Mouse (Mus musculus) hindbrain, embryonic 10.5 days (tissue): ENCODE measurements around the gene Dlx3. TPM values are rescaled to one million over a fixed set of nuclear protein-coding genes. Genes with fewer than 3 reads are reported as not detected.

Experiments used
- DNase-seq: peaks from one replicate; pipeline ENCODE4 v3.0.0-alpha.2; 2017; ENCODE audit warnings: low spot score
- H3K27ac ChIP-seq: fragments of 300-500 bp; sonication (generic); 2 replicates; pipeline ENCODE4 v1.5.1; 2016; ENCODE audit warnings: mild to moderate bottlenecking, moderate library complexity
- H3K27me3 ChIP-seq: fragments of 300-500 bp; sonication (generic); 2 replicates; pipeline ENCODE4 v1.6.1; 2016; ENCODE audit warnings: mild to moderate bottlenecking; ENCODE audit not compliant: poor library complexity, insufficient read depth, severe bottlenecking
- H3K36me3 ChIP-seq: fragments of 300-500 bp; sonication (generic); 2 replicates; pipeline ENCODE4 v1.6.1; 2016; ENCODE audit warnings: mild to moderate bottlenecking, moderate library complexity
- H3K4me1 ChIP-seq: fragments of 300-500 bp; sonication (generic); replicated peaks from 2 replicates; pipeline ENCODE4 v1.6.1; 2016; ENCODE audit warnings: mild to moderate bottlenecking
- H3K4me3 ChIP-seq: fragments of 300-500 bp; sonication (generic); 2 replicates; pipeline ENCODE4 v1.5.1; 2016; ENCODE audit warnings: mild to moderate bottlenecking, moderate library complexity
- H3K9me3 ChIP-seq: fragments of 300-500 bp; sonication (generic); 2 replicates; pipeline ENCODE4 v1.6.1; 2016; ENCODE audit warnings: mild to moderate bottlenecking, moderate library complexity
- WGBS: fragments of 180-500 bp; shearing (Covaris S2); methylation state at CpG from one replicate; pipeline ENCODE4 v1.1.7; 2016; 5-methylcytosine and 5-hydroxymethylcytosine counted together
- polyA plus RNA-seq: library from polyadenylated mRNA; unstranded; fragments of >200 nt; fragmentation: Nextera tagmentation; extraction: Ambion mirVana; gene quantifications from 2 replicates; pipeline ENCODE4 v1.2.1, GENCODE M21; 2016

The Dlx3 gene
- polyA plus RNA-seq, 1 experiment from 2014 or later, result 3.2 TPM

DNA sequence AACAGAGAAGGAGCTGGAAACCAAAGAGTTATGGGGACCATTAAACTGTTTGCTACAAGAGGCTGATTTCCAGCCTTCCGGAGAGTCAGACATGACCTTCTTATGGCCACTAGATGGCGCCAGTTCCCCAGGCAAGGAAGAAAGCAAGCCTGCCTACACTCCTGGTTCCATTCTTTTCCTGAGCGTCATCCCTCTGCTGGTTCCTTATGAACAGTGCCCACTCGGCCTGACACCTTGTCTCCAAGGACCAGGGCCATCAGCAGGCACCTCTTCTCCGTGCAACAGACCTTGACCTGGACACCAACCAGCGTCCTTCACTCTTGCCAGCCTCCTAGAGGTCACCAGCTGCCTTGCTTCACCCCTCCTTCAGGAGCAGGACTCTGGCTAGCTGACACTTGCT is 2.9 kb upstream of the Dlx3 start:
- Histone ChIP-seq H3K9me3 (no peaks in the 10 kb centered on the region), H3K4me3 (no peak overlapping the region), H3K27ac (no peak overlapping the region), H3K36me3 (no peaks in the 10 kb centered on the region), H3K27me3 (peaks cover 50% of the 10 kb centered on the region), H3K4me1 (peaks cover 41% of the 10 kb centered on the region)
- DNase-seq, result peak; percentile 76
- WGBS, result 3% methylated on average over 6 of the region's 6 CpGs

DNA sequence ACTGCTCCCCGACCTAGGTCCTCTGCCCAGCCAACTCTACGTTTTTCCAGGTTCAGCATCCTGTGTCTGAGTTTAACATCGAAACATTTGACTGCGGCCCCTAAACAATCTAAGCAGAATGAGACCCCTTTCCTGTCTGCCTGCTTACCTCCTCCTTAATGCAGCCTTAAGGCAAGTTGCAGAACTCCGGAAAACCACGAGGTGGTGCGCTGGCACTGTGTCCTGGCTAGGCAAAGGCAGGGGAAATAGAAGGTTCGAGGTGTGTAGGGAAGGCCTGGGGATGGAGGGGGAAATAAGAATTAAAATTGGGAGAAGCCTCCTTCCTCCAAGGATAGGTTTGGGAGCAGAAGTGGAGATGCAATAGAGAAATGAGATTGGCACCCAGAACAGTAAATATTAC is 1.4 kb upstream of the Dlx3 start:
- H3K27ac ChIP-seq, result no peak overlapping the region
- no peaks in the 10 kb centered on the region for H3K9me3 ChIP-seq
- H3K36me3 ChIP-seq, result no peaks in the 10 kb centered on the region
- H3K27me3 ChIP-seq, result peaks cover 65% of the 10 kb centered on the region
- H3K4me3 ChIP-seq, result no peak overlapping the region
- peaks cover 36% of the 10 kb centered on the region for H3K4me1 ChIP-seq
- 6% methylated on average over 8 of the region's 8 CpGs for WGBS
- DNase-seq, result peak; percentile 80

DNA sequence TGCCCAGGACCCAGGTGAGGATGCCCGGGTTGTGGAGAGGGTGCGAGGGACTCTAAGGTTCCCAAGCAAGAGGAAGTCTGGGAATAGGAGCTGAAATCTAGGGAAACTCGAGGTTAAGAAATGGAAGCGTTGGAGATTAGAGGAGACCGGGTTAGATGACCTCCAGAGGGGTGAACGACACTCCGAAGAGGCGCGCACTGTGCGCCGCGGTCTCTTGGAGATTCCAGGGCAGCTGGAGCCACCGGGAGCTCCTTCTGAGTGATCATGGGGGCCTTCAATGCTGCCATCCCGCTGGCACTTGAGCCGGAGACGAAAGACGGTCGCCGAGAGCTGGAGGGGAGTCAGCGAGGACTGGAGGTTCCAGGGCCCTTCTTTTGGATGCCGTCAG is 708 bp downstream of the Dlx3 start:
- H3K9me3 ChIP-seq, result no peaks in the 10 kb centered on the region
- H3K4me3 ChIP-seq, result peak overlapping the region; percentile 56
- H3K27me3 ChIP-seq, result peaks cover 86% of the 10 kb centered on the region
- peaks cover 49% of the 10 kb centered on the region for H3K4me1 ChIP-seq
- 0 out of 2 replicates have a peak overlapping the region, but pooled peaks have one; percentile 26 for H3K27ac ChIP-seq
- DNase-seq, result no peak
- no peaks in the 10 kb centered on the region for H3K36me3 ChIP-seq
- WGBS, result under 1% methylated on average over 21 of the region's 21 CpGs

DNA sequence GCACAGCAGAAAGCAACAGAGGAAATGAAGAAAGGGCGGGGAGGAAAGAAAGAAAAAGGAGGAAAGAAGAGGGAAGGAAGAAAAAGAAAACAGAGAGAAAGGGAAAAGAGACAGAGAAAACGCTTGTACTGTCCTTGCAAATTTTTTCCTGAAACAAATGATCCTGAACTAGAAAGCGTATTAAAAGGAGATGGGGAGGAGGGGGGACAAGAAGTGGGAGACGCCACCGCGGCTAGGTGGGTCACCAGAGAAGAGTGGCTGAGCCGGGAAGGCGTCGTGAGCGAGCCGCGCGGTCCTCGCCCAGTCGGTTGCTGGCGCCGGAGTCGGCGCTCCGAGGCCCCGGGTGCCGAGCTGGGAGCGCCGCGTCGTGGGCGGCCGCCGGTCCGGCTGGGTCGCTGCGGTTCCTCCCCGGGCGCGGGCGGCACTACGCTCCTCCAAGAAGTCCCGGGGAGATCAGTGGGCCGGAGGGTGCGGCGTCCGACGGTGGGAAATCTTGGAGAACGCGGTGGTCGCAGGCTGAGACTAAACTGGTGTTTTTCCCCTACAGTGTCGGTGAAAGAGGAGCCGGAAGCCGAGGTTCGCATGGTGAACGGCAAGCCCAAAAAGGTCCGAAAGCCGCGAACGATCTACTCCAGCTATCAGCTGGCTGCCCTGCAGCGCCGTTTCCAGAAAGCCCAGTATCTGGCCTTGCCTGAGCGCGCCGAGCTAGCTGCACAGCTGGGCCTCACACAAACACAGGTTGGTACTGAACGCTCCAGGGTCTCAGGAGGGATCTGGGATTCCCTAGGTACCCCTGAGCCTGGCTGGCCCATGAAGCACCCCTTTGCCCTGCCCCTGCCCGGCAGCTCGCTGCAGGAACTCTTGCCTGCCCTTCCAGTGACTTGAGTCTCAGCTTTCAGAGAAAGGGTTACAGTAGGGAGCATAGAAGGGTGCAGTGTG is 1.5 kb downstream of the Dlx3 start:
- H3K36me3 ChIP-seq, result no peaks in the 10 kb centered on the region
- DNase-seq, result peak; percentile 45
- WGBS, result under 1% methylated on average over 63 of the region's 63 CpGs
- 0 out of 2 replicates have a peak overlapping the region, but pooled peaks have one; percentile 14 for H3K27ac ChIP-seq
- peaks cover 56% of the 10 kb centered on the region for H3K4me1 ChIP-seq
- no peaks in the 10 kb centered on the region for H3K9me3 ChIP-seq
- H3K27me3 ChIP-seq, result peaks cover 94% of the 10 kb centered on the region
- peak overlapping the region; percentile 56 for H3K4me3 ChIP-seq

DNA sequence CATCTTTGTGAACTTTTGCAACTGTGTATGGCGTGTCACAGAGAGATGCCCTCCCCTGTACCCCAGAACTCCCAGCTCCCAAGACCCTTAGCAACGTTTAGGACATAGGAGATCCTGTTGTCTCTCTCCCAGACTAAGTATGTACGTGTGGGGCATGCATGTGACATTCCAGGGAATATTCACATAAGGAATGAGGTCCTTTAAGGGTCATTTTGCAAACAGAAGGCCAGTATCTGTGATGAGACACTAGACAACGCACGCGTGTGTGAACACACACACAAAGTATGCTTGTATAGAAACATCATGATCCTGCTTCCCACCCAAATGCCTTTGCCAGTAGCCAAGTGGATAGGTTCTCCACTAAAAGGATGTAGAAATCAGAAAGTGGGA is 2.2 kb downstream of the Dlx3 start:
- no peaks in the 10 kb centered on the region for H3K9me3 ChIP-seq
- DNase-seq, result no peak
- 24% methylated on average over 6 of the region's 6 CpGs for WGBS
- no peaks in the 10 kb centered on the region for H3K36me3 ChIP-seq
- peak overlapping the region; percentile 56 for H3K4me3 ChIP-seq
- H3K4me1 ChIP-seq, result peaks cover 61% of the 10 kb centered on the region
- H3K27me3 ChIP-seq, result peaks cover 100% of the 10 kb centered on the region
- no peak overlapping the region for H3K27ac ChIP-seq

DNA sequence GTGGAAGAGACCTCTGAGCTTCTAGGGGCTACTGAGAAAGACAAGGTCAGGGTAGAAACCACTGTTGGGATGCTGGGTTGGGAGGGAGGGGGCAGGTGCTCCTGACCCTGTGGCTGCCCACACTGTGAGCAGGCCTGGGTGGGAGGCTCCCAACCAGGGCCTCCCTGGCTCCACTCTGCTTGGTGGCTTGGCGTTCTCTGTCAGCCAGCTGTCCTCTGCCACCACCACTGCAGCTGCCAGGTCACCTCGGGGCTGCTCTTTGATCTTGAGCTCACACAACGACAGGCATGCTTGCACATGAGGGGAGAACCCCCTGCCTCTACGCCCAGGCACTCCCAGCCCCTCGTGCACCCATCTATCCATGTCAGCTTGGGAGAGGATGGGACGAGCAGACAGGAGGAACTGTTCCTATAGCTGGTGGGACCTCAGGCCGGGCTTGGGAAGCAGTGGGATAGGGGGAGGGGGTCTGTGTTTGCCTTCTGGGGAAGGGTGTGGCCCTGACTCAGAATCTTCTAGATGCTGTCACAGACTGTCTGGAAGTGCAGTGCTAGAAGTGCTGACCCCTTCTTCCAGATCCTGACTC is 5.5 kb downstream of the Dlx3 start:
- no peak overlapping the region for H3K27ac ChIP-seq
- no peak for DNase-seq
- peaks cover 51% of the 10 kb centered on the region for H3K4me1 ChIP-seq
- no peak overlapping the region for H3K4me3 ChIP-seq
- no peaks in the 10 kb centered on the region for H3K36me3 ChIP-seq
- no peaks in the 10 kb centered on the region for H3K9me3 ChIP-seq
- WGBS, result 22% methylated on average over 7 of the region's 7 CpGs
- H3K27me3 ChIP-seq, result peaks cover 96% of the 10 kb centered on the region

DNA sequence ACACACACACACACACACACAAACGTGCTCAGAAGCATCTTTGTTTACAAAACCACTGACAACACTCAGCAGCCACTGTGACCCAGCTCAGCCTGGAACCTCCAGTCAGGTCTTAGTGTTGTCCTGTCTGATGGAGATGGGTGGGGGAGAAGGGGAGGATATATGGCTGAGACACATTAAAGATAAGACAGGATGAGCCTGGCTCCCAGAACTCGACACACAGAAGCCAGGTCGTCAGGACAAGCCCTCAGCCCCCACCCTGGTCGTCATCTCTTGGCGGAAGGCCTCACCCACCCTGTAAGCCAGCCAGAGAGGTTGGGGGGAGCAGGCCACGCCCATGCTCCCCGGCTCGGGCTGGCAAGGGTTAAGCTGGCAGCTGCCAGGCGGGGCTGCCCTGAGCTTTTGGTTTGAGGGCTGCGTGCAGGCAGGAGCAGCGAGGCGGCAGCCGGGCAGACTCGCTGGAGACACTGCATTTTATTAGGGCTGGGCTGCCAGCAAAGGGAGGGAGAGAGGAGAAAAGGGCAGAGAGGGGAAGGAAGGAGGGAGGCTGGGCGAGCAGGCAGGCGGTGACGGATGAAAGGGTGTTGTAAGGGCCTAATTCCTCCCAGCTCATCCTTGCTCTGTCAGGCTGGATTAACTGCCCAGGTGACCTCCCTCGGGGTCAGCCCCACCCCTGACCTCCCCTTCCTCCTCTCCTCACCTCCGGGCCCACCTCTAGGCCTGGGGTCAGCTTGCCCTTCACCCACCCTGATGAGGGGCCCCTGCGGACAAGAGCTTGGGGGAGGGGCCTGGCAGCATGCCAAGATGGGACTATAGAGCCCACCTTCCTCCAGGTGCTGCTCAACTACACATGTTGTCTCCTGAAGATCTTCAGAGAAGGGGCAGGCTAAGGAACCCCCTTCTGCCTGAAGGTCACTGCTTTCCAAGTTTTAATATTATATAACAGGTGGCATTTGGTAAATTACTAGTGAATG is 6.6 kb downstream of the Dlx3 start:
- no peak for DNase-seq
- H3K27me3 ChIP-seq, result peaks cover 90% of the 10 kb centered on the region
- H3K9me3 ChIP-seq, result no peaks in the 10 kb centered on the region
- peak overlapping the region; percentile 33 for H3K4me3 ChIP-seq
- no peaks in the 10 kb centered on the region for H3K36me3 ChIP-seq
- peak overlapping the region; percentile 46; the same call in 1 of the 2 replicates for H3K27ac ChIP-seq
- 3% methylated on average over 20 of the region's 20 CpGs for WGBS
- peaks cover 43% of the 10 kb centered on the region for H3K4me1 ChIP-seq

DNA sequence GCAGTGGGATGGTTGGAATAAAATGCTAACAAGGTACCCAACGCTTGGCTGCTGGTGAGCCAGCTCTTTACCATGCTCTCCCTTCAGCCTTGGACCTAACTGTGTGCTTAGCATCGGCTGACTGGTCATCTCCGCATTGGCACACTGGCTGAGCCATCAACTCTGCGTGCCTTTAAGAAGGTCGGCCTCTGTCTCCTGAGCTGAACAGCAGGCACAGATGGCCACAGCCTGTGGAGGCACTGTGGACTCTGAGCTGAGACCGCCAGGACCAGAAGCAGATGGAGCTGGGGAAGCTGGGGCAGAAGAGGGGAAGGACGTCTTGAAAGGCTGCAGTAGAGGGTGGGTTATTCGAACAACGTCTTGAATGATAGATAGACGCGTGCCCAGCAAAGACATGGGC is 8.4 kb downstream of the Dlx3 start:
- 64% methylated on average over 11 of the region's 11 CpGs for WGBS
- no peak for DNase-seq
- no peak overlapping the region for H3K27ac ChIP-seq
- no peak overlapping the region for H3K4me3 ChIP-seq
- H3K4me1 ChIP-seq, result peaks cover 43% of the 10 kb centered on the region
- no peaks in the 10 kb centered on the region for H3K9me3 ChIP-seq
- peaks cover 79% of the 10 kb centered on the region for H3K27me3 ChIP-seq
- H3K36me3 ChIP-seq, result no peaks in the 10 kb centered on the region

DNA sequence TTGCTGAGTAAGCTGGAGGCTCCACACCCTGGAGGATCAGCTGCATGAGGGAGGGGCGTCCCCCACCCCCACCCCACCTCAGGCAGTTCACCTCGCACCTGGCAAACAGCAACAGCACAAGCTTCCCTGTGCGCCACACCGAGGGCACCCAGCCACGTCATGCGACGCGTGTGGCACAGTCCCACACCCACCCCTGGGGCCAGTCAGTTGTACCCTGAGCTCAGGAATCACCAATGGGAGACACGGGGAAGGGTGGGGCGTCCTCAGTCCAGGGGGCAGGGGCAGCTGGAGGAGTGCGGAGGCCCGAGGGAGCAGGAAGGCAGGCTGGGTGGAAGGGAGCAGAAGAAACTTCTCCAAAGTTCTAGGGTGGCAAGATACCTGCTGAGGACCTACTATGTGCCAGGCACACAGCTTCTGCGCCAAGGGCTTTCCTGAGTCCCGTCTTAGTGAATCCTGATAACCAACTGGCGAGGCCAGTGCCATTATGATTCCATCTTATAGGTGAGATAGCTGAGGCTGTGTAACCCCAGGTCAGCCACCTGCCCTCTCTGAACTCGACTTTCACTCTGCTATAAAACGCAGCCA is 10.8 kb downstream of the Dlx3 start:
- Histone ChIP-seq H3K27me3 (peaks cover 79% of the 10 kb centered on the region), H3K4me3 (no peak overlapping the region), H3K27ac (no peak overlapping the region), H3K4me1 (peaks cover 37% of the 10 kb centered on the region), H3K36me3 (no peaks in the 10 kb centered on the region), H3K9me3 (no peaks in the 10 kb centered on the region)
- DNase-seq, result no peak
- WGBS, result 79% methylated on average over 17 of the region's 17 CpGs

DNA sequence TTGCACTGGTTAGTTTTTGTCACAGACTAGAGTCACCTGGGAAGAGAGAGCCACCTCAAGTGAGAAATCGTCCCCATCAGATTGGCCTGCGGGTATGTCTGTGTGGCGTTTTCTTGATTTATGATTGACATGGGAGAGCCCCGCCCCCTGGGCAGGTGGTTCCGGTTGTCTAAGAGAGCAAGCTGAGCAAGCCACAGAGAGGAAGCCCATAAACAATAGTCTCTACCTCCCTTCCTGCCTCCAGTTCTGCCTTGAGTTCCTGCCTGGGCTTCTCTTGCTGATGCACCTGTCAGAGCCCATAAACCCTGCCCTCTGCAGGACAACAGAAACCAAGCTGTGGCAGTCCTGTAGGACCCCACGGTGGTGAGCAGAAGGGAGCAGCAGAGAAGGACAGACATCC is 13.4 kb downstream of the Dlx3 start:
- no peak overlapping the region for H3K4me3 ChIP-seq
- 78% methylated on average over 6 of the region's 6 CpGs for WGBS

DNA sequence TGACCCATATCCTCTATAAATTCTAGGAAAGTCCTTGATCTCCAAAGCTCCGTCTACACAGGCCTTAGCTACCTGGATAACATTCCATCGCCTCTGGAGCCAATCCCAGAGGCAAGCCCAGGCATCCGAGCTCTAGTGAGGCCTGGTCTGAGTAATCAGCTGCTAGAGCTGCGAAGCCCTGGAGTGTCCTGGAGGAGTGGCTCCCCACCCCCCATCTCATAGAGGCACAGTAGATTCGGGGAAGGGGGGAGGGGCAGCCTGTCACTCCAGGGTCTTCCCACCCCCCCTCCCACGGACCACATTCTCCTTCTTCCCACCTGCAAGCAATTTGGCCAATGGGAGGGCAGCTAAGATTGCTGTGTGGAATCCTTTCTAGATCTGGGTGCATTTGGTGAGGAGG is 17.4 kb downstream of the Dlx3 start:
- H3K9me3 ChIP-seq, result no peaks in the 10 kb centered on the region
- peaks cover 90% of the 10 kb centered on the region for H3K27me3 ChIP-seq
- H3K4me3 ChIP-seq, result no peak overlapping the region
- DNase-seq, result no peak
- H3K4me1 ChIP-seq, result peaks cover 40% of the 10 kb centered on the region
- H3K27ac ChIP-seq, result no peak overlapping the region
- 13% methylated on average over 6 of the region's 6 CpGs for WGBS
- H3K36me3 ChIP-seq, result no peaks in the 10 kb centered on the region

More for the DNA sequence above, 13.4 kb downstream of the Dlx3 start:
- Histone ChIP-seq H3K36me3 (no peaks in the 10 kb centered on the region), H3K9me3 (no peaks in the 10 kb centered on the region), H3K27me3 (peaks cover 83% of the 10 kb centered on the region), H3K4me1 (peaks cover 35% of the 10 kb centered on the region), H3K27ac (no peak overlapping the region)
- no peak for DNase-seq

DNA sequence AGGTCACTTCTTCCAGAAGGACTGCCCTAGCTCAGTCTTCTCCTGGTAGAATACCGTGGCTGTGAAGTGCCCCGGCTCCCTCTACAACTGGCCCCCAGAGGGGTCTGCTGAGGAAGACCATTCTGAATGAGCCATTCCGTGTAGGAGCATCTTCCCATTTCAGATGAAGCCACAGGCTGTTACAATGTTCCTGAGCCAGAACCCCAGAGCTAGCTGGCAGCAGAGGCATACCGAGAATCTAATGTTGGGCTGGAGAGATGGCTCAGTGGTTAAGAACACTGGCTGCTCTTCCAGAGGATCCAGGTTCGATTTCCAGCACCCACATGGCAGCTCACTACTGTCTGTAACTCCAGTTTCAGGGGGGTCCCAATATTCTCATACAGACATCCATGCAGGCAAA is 20.0 kb downstream of the Dlx3 start:
- Histone ChIP-seq H3K27ac (no peak overlapping the region), H3K4me3 (no peak overlapping the region), H3K4me1 (peaks cover 36% of the 10 kb centered on the region), H3K36me3 (no peaks in the 10 kb centered on the region), H3K9me3 (no peaks in the 10 kb centered on the region), H3K27me3 (peaks cover 100% of the 10 kb centered on the region)
- DNase-seq, result no peak
- 58% methylated on average over 5 of the region's 5 CpGs for WGBS
